Mouse (Mus musculus): Measurements from ENCODE around the gene Nlrc4.

DNA sequence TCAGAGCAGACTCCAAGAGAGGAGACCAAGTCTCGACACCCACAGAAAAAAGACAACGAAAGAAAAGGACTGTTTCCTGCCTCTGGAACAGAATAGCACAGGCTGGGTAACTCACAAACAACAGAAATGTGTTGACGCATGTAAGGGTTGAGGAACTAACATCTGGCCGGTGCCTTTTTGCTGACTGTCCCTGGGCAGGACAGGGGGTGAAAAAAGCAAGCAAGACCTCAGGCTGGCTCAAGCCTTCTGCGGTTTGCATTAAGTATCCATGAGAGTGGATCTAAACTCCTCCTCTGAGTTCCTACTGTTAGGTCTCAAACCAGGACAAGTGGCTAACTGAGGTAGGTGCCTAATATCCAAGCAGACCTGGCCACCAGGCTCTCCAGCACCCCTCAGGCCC is 26.3 kb downstream of the Nlrc4 start:
- no peak for TF ChIP-seq CTCF (conservative IDR thresholded peaks at IDR 0.05; ENCODE audit: low read length)
- TF ChIP-seq POU5F1 (IDR thresholded peaks at IDR 0.05; ENCODE audit: borderline replicate concordance, low read length) = no peak
- TF ChIP-seq NANOG (IDR thresholded peaks at IDR 0.05; ENCODE audit: borderline replicate concordance, low read length) = no peak
